Comparison of ENCODE assay signal across 15 mouse cellular contexts in the genomic region with DNA sequence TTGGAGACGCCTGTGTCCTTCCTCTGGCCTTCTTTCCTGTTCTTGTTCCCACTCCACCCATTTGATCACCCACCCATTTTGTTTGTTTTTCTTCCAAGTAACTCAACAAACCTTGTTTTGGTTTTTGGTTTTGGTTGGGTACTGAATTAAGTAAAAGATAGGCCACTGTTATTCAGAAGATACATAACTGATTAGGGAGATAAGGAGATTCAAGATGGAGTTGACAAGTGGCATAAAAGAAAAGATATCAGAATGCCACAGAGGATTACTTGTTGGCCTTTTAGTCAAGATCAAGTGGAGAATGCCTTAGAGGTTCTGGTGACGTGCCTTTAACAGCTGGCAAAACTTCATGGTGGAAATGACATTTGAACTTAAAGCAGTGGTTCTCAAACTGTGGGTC. TPM values are rescaled to one million over a fixed set of nuclear protein-coding genes. Genes with fewer than 3 reads are reported as not detected.
DNase-seq lines count a peak whose midpoint lies in the region; ATAC-seq and TF ChIP-seq lines count a peak whose summit lies in the region.
"Had no signal": no experiment of that assay in that cellular context is flagged by ENCODE, and none has a peak within 500 bp of the region (broad histone marks: within the 10 kb centered on the region; RNA-seq: fewer than 3 reads in every experiment).

No protein-coding gene starts in this region.

- no peak for TF ChIP-seq CTCF in lung, embryonic 14.5 days (IDR thresholded peaks at IDR 0.05; ENCODE audit: low read depth)

- H3K36me3 ChIP-seq in heart, embryonic 13.5 days: peaks cover 5% of the 10 kb centered on the region; the same call in 1 of the 2 replicates
- H3K36me3 ChIP-seq in lung, embryonic 14.5 days (ENCODE audit: insufficient read depth): no peaks in the 10 kb centered on the region
- no peaks in the 10 kb centered on the region for H3K36me3 ChIP-seq in liver, embryonic 15.5 days (replicated peaks)

- no peaks in the 10 kb centered on the region for H3K9me3 ChIP-seq in heart, embryonic 13.5 days
- no peaks in the 10 kb centered on the region for H3K9me3 ChIP-seq in lung, embryonic 14.5 days (ENCODE audit: low read depth, low read length)
- no peaks in the 10 kb centered on the region for H3K9me3 ChIP-seq in liver, embryonic 15.5 days (replicated peaks)
- H3K9me3 ChIP-seq: midbrain, embryonic 13.5 days had no signal

- H3K4me1 ChIP-seq in heart, embryonic 13.5 days: peaks cover 34% of the 10 kb centered on the region
- peaks cover 6% of the 10 kb centered on the region for H3K4me1 ChIP-seq in lung, embryonic 14.5 days (ENCODE audit: insufficient read depth)
- peaks cover 47% of the 10 kb centered on the region for H3K4me1 ChIP-seq in liver, embryonic 15.5 days (replicated peaks)

- H3K4me2 ChIP-seq in heart, embryonic 13.5 days: peak overlapping the region; percentile 82; the same call in 1 of the 2 replicates
- H3K4me2 ChIP-seq in lung, embryonic 14.5 days: peak overlapping the region; percentile 79
- H3K4me2 ChIP-seq in liver, embryonic 15.5 days: peak overlapping the region; percentile 89

- H3K27ac ChIP-seq in heart, embryonic 13.5 days (replicated peaks): no peak overlapping the region
- no peak overlapping the region for H3K27ac ChIP-seq in lung, embryonic 14.5 days (ENCODE audit: low read depth)
- no peak overlapping the region for H3K27ac ChIP-seq in liver, embryonic 15.5 days (replicated peaks)
- H3K27ac ChIP-seq: hindbrain, postnatal 0 days; midbrain, embryonic 13.5 days had no signal

- no peak for ATAC-seq in heart, embryonic 13.5 days (ENCODE audit: extremely low read depth, insufficient number of reproducible peaks, low FRiP score, low TSS enrichment)
- ATAC-seq in lung, embryonic 14.5 days (ENCODE audit: insufficient read depth): no peak
- no peak for ATAC-seq in liver, embryonic 15.5 days (ENCODE audit: insufficient read depth)
- ATAC-seq: forebrain, embryonic 14.5 days; hindbrain, postnatal 0 days; midbrain, embryonic 13.5 days had no signal

- 53% methylated on average over 2 of the region's 2 CpGs for WGBS in heart, embryonic 13.5 days
- WGBS in lung, embryonic 14.5 days: 55% methylated on average over 2 of the region's 2 CpGs
- 49% methylated on average over 2 of the region's 2 CpGs for WGBS in liver, embryonic 15.5 days (ENCODE audit: insufficient replicate concordance)

- no peak for DNase-seq in heart, adult 18-20 months
- DNase-seq in lung, embryonic 14.5 days: no peak
- DNase-seq in lung, adult 18-20 months: no peak
- DNase-seq in MEL-GATA-1-ER (ENCODE audit: extremely low read depth, low read depth): peak; percentile 7
- no peak for DNase-seq in embryo, embryonic 9.5 days (ENCODE audit: extremely low spot score)
- no peak for DNase-seq in adipocyte (ENCODE audit: low spot score)
- DNase-seq: cerebellum, adult 2 months; gastrocnemius, postnatal 10 days; heart, postnatal 10 days; right cerebral cortex, adult 18-20 months had no signal

- H3K27me3 ChIP-seq in heart, embryonic 13.5 days (replicated peaks): no peaks in the 10 kb centered on the region
- no peaks in the 10 kb centered on the region for H3K27me3 ChIP-seq in lung, embryonic 14.5 days (ENCODE audit: insufficient read depth, low read length)
- H3K27me3 ChIP-seq in liver, embryonic 15.5 days: no peaks in the 10 kb centered on the region
- H3K27me3 ChIP-seq: midbrain, embryonic 13.5 days had no signal

- H3K9ac ChIP-seq in heart, embryonic 13.5 days: no peak overlapping the region
- H3K9ac ChIP-seq in lung, embryonic 14.5 days: no peak overlapping the region
- peak overlapping the region; percentile 26; the same call in 1 of the 2 replicates for H3K9ac ChIP-seq in liver, embryonic 15.5 days
- H3K9ac ChIP-seq: midbrain, embryonic 13.5 days had no signal

- H3K4me3 ChIP-seq in heart, embryonic 13.5 days: peak overlapping the region; percentile 95; the same call in 1 of the 2 replicates
- peak overlapping the region; percentile 69; the same call in 1 of the 2 replicates for H3K4me3 ChIP-seq in lung, embryonic 14.5 days (ENCODE audit: low read depth, low read length)
- H3K4me3 ChIP-seq in liver, embryonic 15.5 days (replicated peaks): peak overlapping the region; percentile 92

RNA-seq across cellular contexts. Expression of gene Cops7b, which starts 1.0 kb away (rescaled TPM):
- polyA plus RNA-seq in heart, embryonic 13.5 days (2015; fragmentation: Nextera tagmentation; extraction: Ambion mirVana): 26.9 and 28.2 TPM in 2 replicates
- total RNA-seq in heart, adult 18-20 months (2021): 10 to 100 TPM in 1 of 2 experiments, 1 to 10 TPM in 1; 8.8 to 10.5 TPM
- polyA plus RNA-seq in lung, embryonic 14.5 days (2014; fragmentation: Nextera tagmentation; extraction: Ambion mirVana): 37.6 and 38.0 TPM in 2 replicates
- polyA plus RNA-seq in liver, embryonic 15.5 days (2015; fragmentation: Nextera tagmentation; extraction: Ambion mirVana): 13.1 and 13.4 TPM in 2 replicates

RNA-seq across cellular contexts. Expression of gene Pde6d, which starts 1.3 kb away (rescaled TPM):
- polyA plus RNA-seq in heart, embryonic 13.5 days (2015; fragmentation: Nextera tagmentation; extraction: Ambion mirVana): 60.4 and 66.9 TPM in 2 replicates
- total RNA-seq in heart, adult 18-20 months (2021): 10 to 100 TPM; 45.0 to 49.5 TPM
- polyA plus RNA-seq in lung, embryonic 14.5 days (2014; fragmentation: Nextera tagmentation; extraction: Ambion mirVana): 57.6 and 58.5 TPM in 2 replicates
- polyA plus RNA-seq in liver, embryonic 15.5 days (2015; fragmentation: Nextera tagmentation; extraction: Ambion mirVana): 24.7 and 29.0 TPM in 2 replicates

RNA-seq across cellular contexts. Expression of gene Ptma, which starts 57.2 kb away (rescaled TPM):
- 929 and 934 TPM in 2 replicates for polyA plus RNA-seq in heart, embryonic 13.5 days (2015; fragmentation: Nextera tagmentation; extraction: Ambion mirVana)
- total RNA-seq in heart, adult 18-20 months (2021): 100 to 1,000 TPM; 212 TPM
- 3,453 and 3,547 TPM in 2 replicates for polyA plus RNA-seq in lung, embryonic 14.5 days (2014; fragmentation: Nextera tagmentation; extraction: Ambion mirVana)
- 634 and 778 TPM in 2 replicates for polyA plus RNA-seq in liver, embryonic 15.5 days (2015; fragmentation: Nextera tagmentation; extraction: Ambion mirVana)
